Mouse (Mus musculus): ENCODE data around the gene Pex5.
"Not testable (repeated sequence)": the region's sequence is repeated elsewhere in the genome, so short reads cannot be mapped to it uniquely, and the experiment has no call there.

Gene Pex5

DNA sequence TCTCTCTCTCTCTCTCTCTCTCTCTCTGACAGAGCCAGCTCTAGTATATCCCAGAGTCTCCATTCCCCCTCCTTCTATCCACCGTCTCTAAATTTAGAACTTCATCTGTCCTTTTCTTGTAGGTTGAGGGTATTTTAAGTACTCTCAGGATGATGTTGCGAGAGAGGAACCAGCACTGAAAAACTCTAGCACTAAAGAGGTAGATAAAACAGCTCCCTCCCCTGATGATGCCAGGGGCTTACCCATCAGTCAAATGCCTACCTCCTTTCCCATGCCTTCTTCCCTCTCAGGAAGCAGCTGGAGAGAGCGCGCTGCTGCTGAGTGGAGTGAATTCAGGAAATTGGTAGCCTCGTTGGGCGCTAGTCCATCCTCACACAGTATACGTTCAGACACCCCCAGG, 12.4 kb upstream of the Pex5 start:
- in situ Hi-C loops (cut with MboI, MseI), result no loop called here

DNA sequence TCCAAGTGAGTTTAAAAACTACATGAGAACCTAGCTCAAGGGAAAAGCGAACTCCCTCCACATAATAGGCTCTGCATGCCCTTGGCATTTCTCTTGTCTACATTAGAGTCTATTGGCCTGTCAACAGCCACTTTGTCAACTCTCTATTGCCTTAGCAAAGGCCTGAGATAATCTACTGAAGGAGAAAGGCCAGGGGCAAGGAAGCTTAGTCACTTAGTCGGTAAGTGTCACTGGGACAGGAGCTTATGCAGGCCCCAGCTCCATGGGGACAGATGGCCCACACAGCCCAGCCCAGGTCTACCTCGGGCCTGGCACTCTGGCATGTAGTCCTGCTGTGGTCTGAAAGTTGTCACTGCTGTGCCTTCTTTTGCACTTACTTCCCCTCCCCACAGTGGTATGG, 11.7 kb upstream of the Pex5 start:
- in situ Hi-C loops (cut with MboI, MseI), result no loop called here

DNA sequence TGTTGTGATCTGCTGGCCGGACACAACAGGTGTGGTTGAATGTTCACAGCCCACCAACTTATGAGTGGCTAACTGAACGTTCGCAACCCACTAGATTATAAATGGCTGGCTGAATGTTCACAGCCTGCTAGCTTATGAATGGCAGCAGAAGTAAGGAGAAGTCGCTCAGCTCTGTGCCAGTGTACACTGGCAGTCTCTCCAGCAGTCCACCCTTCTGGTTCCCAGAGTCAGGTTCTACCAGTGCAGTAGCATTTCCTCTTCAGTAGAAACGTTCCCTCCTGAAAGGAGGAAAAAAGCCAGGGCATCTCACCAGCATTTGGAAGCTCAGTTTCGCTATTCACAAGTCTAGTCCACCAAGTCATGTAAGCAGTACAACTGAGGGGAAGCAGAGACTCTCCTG, 10.7 kb upstream of the Pex5 start:
- in situ Hi-C loops (cut with MboI, MseI), result no loop called here

DNA sequence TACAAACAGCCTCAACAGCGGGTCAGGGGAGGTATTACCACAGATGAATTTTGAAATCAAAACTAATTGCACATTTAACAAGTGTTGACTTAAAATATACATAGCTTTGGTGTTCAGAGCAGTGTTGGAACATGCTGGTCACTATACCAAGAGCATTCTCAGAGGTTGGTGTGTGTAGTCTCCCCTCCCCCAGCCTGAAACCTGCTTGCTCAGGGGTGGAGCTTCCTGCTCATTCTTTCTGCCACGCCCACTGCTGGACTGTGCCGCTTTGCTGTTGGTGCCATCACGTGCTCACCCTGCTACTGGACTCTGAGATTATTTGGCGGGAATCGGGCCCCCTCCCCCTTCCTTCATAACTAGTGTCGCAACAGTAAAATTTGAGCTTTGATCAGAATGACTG, 10.2 kb upstream of the Pex5 start:
- in situ Hi-C loops (cut with MboI, MseI), result not testable (repeated sequence)

DNA sequence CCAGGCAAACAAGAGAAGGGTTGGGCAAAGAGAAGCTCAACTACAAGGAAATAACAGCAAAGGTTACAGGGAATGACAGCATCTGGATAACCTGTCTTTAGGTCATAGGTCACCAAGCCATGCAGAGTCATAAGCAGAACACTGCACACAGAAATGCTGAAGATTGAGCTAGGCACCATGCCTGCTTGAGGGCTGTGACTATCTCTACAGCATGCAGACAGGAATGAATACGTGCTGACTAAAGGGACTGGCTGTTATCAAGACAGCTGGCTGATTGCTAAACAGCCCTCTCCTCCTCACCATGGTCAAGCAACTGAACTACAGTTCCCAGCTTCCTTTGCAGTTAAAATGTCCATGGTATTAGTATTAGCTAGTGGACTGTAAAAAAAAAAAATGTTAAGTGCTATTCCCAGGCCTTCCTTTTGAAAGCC, 9.2 kb upstream of the Pex5 start:
- in situ Hi-C loops (cut with MboI, MseI), result no loop called here

DNA sequence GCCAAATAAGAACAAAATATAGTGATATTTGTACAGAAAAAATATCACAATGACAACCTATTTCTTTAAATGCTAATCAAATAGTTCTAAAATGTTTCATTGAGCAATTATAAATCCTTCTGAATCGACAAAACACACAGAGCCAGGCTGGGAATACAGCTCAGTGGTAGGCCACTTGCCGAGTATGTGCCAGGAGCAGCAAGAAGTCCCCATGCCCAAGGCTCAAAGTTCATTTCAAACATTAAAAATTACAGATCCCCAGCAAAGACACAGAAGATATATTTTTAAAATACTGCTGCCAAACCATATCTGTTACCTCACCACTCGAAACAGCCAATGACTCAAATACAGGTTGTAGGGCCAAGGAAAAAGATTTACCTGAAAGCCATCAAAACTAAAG, 3.8 kb upstream of the Pex5 start:
- in situ Hi-C loops (cut with MboI, MseI), result no loop called here

DNA sequence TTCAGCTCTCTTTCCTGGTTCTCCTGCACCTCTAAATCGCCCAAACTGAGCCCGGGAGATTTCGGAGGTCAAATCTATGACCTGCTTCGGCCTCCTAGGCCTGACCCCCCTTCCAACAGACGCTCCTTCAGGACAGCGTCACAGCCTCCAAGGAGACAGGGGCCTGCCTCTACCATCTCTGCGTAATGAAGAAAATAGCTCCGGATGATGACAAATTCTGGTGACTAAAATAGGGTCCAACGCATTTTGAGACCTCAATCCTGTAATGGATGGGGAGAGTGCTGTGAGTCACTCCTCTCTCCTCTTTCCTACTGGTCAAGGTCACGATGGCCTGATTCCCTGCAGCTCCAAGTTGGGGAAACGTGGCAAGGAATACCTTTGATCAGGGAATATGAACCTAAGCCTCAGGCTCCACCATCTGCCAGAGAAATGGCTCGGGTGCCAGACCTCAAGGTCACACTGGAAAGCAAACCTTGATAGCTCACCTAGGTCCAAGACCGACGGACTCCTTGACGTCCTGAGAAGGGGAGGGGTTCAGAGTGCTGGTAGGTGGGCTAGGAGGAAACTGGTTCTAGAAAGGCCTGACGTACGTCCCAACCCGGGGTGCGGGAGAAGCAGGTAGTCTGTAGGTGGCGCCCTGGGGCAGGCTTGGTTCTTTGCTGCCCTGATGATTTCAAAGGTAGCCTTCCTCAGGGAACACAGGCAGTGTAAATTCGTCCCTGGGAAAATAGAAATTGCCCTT, 651 bp upstream of the Pex5 start:
- in situ Hi-C loops (cut with MboI, MseI), result no loop called here

DNA sequence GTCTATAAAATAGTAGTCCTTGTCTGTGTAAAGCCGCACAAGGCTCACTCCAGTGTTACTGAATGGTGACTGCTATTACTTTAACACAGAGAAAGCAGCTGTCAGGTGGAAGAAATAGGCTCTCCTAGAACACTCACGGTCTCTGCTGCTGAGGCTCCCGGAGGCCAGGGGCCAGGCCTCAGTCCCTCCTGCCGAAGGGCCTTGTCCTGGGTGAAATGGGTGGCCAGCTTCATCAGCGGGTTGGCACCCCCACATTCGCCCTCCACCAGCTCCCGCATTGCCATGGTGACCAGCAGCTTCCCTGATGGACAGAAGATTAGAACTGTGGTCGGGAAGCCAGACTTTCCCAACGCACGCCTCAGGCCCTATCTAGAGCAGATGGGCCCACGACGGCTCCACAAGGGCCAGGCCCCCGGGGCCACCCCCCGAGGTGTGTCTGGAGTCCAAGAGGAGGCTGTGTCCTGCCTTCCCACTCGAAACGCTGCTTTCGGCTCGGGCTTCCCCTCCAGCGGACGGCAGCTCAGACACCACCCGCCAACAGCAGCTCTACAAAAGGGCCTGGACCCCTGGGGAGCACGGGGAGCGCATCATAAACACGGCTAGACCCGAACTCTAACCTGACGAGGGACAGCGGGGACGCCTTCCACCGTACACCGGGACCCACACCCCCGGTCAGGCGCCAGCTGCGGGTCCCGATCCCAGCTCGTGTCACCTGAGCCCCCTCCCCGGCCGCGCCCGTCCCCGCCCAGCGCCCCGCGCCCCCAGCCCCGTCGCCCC, 529 bp downstream of the Pex5 start:
- in situ Hi-C loops (cut with MboI, MseI), result no loop called here

DNA sequence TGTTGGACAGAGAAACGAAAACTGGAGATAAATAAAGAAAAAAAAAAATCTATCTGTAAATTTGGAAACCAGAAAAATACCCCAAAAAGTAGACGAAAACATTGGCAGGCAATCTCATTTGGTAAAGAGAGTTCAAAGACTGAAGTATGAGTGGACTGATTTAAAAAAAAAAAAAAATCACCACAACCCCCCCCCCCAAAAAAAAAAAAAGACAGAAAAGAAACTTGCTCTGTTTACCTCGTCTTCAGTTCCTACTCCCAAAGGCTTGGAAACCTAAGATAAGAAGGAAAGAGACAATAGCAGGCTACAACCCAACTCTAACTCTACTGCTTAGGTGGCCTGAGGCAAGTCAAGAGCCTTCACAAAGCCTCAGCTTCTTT, 1.1 kb downstream of the Pex5 start:
- in situ Hi-C loops (cut with MboI, MseI), result no loop called here

DNA sequence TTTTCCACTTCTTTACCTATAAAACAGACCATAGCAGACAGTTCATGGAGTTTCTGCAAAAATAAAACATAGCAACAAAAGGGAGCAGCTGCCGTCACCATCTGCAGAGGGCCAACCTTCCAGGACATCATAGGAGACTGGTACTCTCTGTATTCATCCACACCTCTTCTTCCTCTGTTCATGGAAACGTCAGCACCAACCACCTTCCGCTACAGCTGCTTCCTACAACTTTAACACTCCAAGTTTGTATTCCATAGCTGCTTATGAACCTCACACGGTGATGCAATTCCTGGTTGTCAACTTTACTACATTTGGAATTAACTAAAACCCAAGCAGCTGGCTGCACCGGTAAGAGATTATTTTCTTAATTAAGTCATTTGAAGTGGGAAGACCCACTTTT, 6.5 kb downstream of the Pex5 start:
- in situ Hi-C loops (cut with MboI, MseI), result loop anchor here (10.0 kb wide), 1 partner anchor 1504 kb away; no protein-coding TSS in a partner anchor

DNA sequence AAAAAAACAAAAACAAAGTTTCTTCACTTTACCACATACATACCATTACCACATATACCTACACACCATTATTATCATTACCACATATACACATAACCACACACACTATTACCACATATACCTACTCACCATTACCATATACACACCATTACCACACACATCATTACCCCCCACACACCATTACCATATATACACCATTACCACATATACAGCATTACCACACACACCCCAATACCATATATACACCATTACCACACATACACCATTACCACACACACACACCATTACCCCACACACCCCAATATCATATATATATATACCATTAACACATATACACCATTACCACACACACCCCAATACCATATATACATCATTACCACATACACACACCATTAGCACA, 7.7 kb downstream of the Pex5 start:
- in situ Hi-C loops (cut with MboI, MseI), result loop anchor here (10.0 kb wide), 1 partner anchor 1502 kb away; no protein-coding TSS in a partner anchor

DNA sequence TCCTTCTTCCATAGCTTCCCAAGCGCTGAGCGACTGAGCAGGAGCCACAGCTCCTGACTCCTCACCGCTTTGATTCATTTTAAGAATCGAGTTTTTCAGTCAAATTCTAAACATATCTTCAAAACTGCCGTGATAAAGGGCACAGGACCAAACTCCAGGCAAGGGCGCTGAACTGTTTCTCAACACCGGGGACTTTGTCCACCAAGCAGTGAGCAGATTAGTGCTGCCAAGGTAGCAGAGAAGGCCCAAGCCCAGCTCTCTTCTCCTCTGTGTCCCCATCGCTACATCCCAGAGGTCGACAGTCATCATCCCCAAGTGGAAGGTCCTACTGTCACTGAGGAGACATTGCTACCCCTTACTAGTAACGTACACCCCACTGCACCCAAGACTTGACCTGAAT, 8.5 kb downstream of the Pex5 start:
- in situ Hi-C loops (cut with MboI, MseI), result loop anchor here (10.0 kb wide), 1 partner anchor 1502 kb away; no protein-coding TSS in a partner anchor

DNA sequence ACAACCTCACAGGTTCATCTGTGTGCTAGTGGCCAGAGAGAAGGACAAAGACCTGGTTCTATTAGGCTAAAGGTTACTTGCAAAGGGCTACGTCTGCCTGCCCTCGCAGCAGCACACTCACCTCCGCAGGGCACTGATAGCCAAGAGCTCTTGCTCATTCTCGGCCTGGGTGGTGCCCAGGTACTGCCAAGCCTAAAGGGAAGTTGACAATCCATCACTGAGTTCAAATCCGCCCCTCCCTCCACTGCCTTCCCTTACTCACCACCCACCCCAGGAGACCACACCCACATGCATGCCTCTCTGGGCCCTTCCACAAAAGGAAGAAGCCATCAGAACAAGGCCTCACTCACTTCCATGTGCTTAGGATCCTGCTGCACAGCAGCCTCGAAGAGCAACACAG, 15.1 kb downstream of the Pex5 start:
- in situ Hi-C loops (cut with MboI, MseI), result loop anchor here (10.0 kb wide), 1 partner anchor 1495 kb away; no protein-coding TSS in a partner anchor

DNA sequence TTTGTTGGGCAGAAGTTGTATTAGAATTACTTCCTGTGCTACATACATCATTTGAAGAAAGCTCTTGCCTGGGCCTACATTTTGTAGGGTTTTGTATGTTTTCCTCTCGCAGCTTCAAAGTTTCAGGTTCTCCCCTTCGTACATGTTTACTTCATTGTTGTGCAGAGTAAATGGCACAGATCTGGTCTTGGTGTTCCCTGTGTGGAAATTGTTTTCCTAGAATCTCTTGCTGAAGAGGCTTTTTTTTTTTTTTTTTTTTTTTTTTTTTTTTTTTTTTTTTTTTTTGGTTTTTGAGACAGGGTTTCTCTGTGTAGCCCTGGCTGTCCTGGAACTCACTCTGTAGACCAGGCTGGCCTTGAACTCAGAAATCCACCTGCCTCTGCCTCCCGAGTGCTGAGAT, 19.9 kb downstream of the Pex5 start:
- in situ Hi-C loops (cut with MboI, MseI), result not testable (repeated sequence)

DNA sequence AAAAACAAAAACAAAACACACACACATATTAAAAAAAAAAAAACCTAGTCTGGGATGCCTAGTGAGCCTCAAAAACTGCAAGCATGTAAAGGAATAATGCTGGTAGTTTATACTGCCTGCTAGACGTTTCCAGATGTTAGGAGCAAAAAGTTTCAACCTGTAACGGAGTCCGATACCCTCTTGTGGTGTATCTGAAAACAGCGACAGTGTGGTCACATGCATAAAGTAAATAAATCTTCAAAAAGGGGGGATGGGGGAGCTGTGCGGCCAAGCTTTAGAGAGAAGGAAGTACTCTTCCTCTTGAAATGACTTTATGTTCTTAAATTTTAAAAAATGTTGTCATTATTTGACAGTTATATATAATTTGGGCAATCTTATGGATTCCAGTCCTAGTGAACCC, 34.7 kb downstream of the Pex5 start:
- in situ Hi-C loops (cut with MboI, MseI), result no loop called here

DNA sequence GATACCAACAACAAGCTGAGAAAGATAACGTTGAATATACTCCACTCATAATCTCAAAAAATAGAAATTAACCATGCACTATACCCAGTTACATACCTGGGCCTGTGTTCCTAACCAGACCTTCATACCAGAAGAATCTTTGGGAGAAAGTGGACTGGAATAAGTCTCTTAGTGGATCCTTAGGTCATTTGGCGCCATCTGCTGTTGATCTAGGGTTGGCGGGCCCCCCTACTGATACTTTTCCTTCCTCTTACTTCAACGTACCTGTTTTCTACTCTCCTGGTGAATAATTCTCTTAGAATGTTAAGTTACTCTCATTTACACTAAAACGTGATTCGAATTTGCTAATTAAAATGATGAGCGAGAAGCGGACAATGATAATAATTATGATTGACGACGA, 35.5 kb downstream of the Pex5 start:
- in situ Hi-C loops (cut with MboI, MseI), result loop anchor here (5.0 kb wide), 2 partner anchors 117 to 447 kb away; no protein-coding TSS in a partner anchor

DNA sequence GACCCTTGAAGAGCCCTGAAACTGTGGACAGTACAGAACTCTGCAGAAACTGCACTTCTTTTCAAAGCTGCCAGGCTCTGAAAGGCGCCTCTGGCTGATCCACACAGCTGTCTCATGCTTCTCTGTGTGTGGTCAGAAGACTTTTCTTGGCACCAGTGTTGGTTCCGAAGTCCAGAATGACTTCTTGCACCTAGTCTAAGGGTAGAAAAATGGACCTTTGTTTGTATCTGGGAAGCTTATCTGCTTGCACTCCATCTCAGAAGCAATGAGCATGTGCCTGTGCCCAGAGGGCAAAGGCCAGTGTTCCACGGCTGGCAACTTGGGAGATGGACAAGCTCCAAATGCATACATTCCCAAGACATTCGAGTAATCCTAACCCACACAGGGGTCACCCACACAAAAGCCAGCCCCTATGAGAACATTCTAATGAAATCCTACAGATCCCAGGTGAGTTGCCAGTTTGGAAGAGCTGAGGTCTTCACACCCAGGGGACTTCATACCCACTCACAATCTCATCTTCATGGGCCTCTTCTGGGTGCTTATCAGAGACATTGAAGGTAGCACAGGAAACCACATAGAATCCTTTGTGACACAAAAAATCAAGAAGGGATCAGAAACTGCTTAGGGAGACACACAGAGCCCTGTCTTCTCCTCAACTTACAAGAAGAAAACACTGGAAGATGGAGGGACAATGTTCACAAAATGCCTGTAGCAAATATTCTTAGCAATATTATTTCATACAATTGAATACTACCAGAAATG, 37.2 kb downstream of the Pex5 start:
- in situ Hi-C loops (cut with MboI, MseI), result loop anchor here (5.0 kb wide), 2 partner anchors 115 to 445 kb away; no protein-coding TSS in a partner anchor

DNA sequence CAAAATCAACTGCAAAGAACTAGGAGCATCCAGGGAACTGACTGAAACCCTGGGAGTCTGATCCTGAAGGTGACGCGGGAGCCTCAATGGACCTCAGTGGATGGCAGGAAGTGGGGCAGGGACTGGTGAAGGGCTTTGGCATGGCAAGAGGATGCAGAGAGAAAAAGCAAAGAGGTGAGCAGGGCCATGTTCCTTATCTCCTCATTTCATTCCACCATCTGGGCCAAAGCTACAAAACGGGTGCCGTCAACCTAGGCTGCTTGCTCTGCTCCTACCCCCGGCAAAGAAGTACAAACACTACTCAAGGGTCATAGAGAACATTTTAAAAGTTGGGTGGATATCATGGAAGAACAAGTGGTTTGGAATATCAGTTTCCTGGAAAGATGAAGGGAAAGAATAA, 38.6 kb downstream of the Pex5 start:
- in situ Hi-C loops (cut with MboI, MseI), result loop anchor here (5.0 kb wide), 2 partner anchors 114 to 444 kb away; no protein-coding TSS in a partner anchor

DNA sequence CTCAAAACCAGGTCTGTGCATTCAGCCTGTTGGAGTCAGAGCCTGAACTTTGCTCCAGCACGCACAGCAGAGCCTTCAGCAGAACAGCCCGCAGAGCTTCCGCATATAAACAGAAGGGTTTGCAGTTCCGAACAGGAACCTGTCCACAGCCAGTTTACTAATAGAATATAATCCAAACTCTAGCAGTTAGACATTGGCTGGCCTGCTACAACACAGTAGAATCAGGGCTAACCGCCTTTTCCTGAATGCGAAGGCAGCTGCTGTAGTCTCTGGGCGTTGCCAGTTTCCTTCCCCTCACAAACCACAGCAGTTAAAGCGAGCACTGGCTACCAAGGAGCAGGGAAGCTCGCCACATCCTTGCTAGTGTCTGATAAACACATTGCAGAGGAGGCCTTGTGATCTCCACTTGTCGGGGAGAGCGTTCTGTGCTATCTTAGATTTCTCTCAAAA, 39.4 kb downstream of the Pex5 start:
- in situ Hi-C loops (cut with MboI, MseI), result loop anchor here (5.0 kb wide), 2 partner anchors 113 to 443 kb away; no protein-coding TSS in a partner anchor

DNA sequence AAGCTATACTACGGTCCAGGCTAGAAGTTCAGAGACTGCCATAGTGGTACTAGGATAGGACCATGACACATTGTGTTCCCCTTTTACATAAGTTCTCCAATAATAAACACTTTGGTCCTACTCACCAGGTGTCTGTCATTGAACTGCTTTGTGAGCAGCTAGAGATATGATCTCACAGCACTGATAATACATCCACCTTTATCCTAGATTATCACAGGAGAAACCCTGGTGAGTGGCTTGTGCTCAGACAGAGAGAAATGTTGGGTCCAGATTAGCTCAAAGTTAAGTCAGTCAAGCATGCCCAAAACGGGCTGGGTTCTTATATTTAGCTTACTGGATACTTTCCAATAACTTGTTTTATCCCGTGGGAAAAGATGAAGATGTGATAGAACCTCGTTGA, 40.2 kb downstream of the Pex5 start:
- in situ Hi-C loops (cut with MboI, MseI), result loop anchor here (5.0 kb wide), 2 partner anchors 112 to 442 kb away; no protein-coding TSS in a partner anchor

DNA sequence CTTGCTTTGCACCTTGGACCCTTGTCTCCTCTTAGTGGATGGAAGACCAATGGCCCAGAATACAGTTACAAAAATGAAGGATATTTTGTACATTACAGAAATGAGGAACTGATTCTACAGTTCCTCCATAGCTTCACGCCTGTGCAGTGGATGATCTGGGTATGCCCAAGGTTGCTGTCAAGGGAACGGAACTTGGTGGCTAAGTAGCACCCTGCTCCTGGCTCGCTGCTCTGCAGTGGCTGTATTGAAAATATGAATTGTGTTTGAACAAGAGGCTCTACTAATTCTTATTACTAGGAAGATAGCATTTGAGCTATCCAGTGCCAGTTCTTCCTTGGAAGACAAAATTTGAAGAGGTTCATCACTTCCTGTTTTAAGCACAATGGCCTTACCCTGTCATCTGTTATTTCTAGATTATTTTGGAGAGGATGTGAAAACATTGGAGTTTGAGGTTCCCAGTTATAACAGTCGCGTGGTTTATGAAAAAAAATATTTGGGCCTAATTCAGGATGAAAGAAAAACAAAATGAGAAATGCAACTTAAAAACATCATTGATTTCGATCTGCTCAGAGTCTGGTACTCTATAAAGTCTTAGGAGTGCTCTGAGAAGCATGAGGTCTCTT, 41.2 kb downstream of the Pex5 start:
- in situ Hi-C loops (cut with MboI, MseI), result no loop called here
